Mouse (Mus musculus) neural tube, embryonic 11.5 days (tissue): ENCODE data around the gene Ip6k1. TPM values are rescaled to one million over a fixed set of nuclear protein-coding genes. Genes with fewer than 3 reads are reported as not detected.

ENCODE experiments used
- ATAC-seq: fragments of 200-750 bp; cut with Nextera tagmentation; 2 replicates; pipeline ENCODE4 v1.8.0; 2017; ENCODE audit warnings: moderate number of reproducible peaks, mild to moderate bottlenecking, moderate TSS enrichment, moderate library complexity; ENCODE audit not compliant: insufficient read depth, low FRiP score, low TSS enrichment
- DNase-seq: peaks from one replicate; pipeline ENCODE4 v3.0.0-alpha.2; 2015; ENCODE audit warnings: low spot score
- H3K27ac ChIP-seq: fragments of 300-500 bp; sonication (generic); 2 replicates; pipeline ENCODE4 v1.5.1; 2014; ENCODE audit warnings: low read depth, mild to moderate bottlenecking, low read length
- H3K27me3 ChIP-seq: fragments of 300-500 bp; sonication (generic); 2 replicates; pipeline ENCODE4 v1.6.1; 2014; ENCODE audit warnings: mild to moderate bottlenecking, low read length, mixed read lengths; ENCODE audit not compliant: control insufficient read depth, insufficient read depth
- H3K36me3 ChIP-seq: fragments of 300-500 bp; sonication (generic); 2 replicates; pipeline ENCODE4 v1.6.1; 2014; ENCODE audit warnings: mild to moderate bottlenecking, low read length, moderate library complexity, mixed read lengths; ENCODE audit not compliant: control insufficient read depth, insufficient read depth
- H3K4me1 ChIP-seq: fragments of 300-500 bp; sonication (generic); 2 replicates; pipeline ENCODE4 v1.6.1; 2014; ENCODE audit warnings: low read length, mixed read lengths; ENCODE audit not compliant: control insufficient read depth, insufficient read depth
- H3K4me2 ChIP-seq: fragments of 300-500 bp; sonication (generic); 2 replicates; pipeline ENCODE4 v1.6.1; 2014; ENCODE audit warnings: low read depth, mild to moderate bottlenecking, moderate library complexity
- H3K4me3 ChIP-seq: fragments of 300-500 bp; sonication (generic); 2 replicates; pipeline ENCODE4 v1.5.1; 2014; ENCODE audit warnings: low read depth, low read length
- H3K9ac ChIP-seq: fragments of 300-500 bp; sonication (generic); 2 replicates; pipeline ENCODE4 v1.6.1; 2014; ENCODE audit warnings: mild to moderate bottlenecking, low read length
- H3K9me3 ChIP-seq: fragments of 300-500 bp; sonication (generic); 2 replicates; pipeline ENCODE4 v1.6.1; 2016; ENCODE audit warnings: low read length; ENCODE audit not compliant: control insufficient read depth
- whole genome bisulfite sequencing: fragments of 180-500 bp; shearing (Covaris S2); extraction: QIAGEN DNeasy Blood & Tissue Kit; methylation state at CpG from one replicate; pipeline ENCODE4 v1.1.7; 2014; 5-methylcytosine and 5-hydroxymethylcytosine counted together
- polyA plus RNA-seq: library from polyadenylated mRNA; unstranded; fragments of >200 nt; fragmentation: Nextera tagmentation; extraction: Ambion mirVana; gene quantifications from 2 replicates; pipeline ENCODE4 v1.2.1, GENCODE M21; 2014

Gene Ip6k1
- polyA plus RNA-seq, 1 experiment from 2014 or later: 45.7 TPM

GRCm38 (mm10) chr9:107975399-107976386, 26.6 kb upstream of the Ip6k1 start, which contains the start of gene Uba7:
Gene Uba7, plus strand, starts transcription at chr9:107975505.
- 74% methylated on average over 12 of the region's 12 CpGs for WGBS
- ATAC-seq: no peak
- H3K9me3 ChIP-seq: no peaks in the 10 kb centered on the region
- H3K4me1 ChIP-seq: no peaks in the 10 kb centered on the region
- no peaks in the 10 kb centered on the region for H3K27me3 ChIP-seq
- H3K4me3 ChIP-seq: no peak within 1 kb of the TSS
- DNase-seq: no peak
- H3K4me2 ChIP-seq: no peak within 1 kb of the TSS
- H3K36me3 ChIP-seq: no peaks in the 10 kb centered on the region; the same call in 1 of the 2 replicates
- H3K27ac ChIP-seq: no peak within 1 kb of the TSS
- no peak within 1 kb of the TSS for H3K9ac ChIP-seq

GRCm38 (mm10) chr9:107978815-107979214, 23.5 kb upstream of the Ip6k1 start:
- DNase-seq: no peak
- H3K27me3 ChIP-seq: no peaks in the 10 kb centered on the region
- H3K27ac ChIP-seq: no peak overlapping the region
- ATAC-seq: no peak
- no peak overlapping the region for H3K4me2 ChIP-seq
- H3K36me3 ChIP-seq: no peaks in the 10 kb centered on the region; the same call in 1 of the 2 replicates
- 91% methylated on average over 12 of the region's 12 CpGs for WGBS
- H3K9me3 ChIP-seq: no peaks in the 10 kb centered on the region
- no peak overlapping the region for H3K9ac ChIP-seq
- H3K4me1 ChIP-seq: peaks cover 7% of the 10 kb centered on the region
- H3K4me3 ChIP-seq: no peak overlapping the region

- DNase-seq: peak; percentile 65
- no peak for ATAC-seq
- Histone ChIP-seq H3K9ac (peak overlapping the region; percentile 23), H3K9me3 (no peaks in the 10 kb centered on the region), H3K4me3 (peak overlapping the region; percentile 24), H3K27ac (peak overlapping the region; percentile 91), H3K36me3 (no peaks in the 10 kb centered on the region; the same call in 1 of the 2 replicates), H3K4me2 (peak overlapping the region; percentile 79), H3K27me3 (peaks cover 6% of the 10 kb centered on the region), H3K4me1 (peaks cover 13% of the 10 kb centered on the region)
- WGBS: 40% methylated on average over 6 of the region's 7 CpGs
Observed at GRCm38 (mm10) chr9:107981684-107982605, 20.4 kb upstream of the Ip6k1 start.

GRCm38 (mm10) chr9:107982681-107983346, 19.5 kb upstream of the Ip6k1 start, which contains the start of gene Gm20661:
Gene Gm20661, plus strand, starts transcription at chr9:107983058.
- Histone ChIP-seq H3K27me3 (peaks cover 6% of the 10 kb centered on the region), H3K36me3 (no peaks in the 10 kb centered on the region; the same call in 1 of the 2 replicates), H3K9me3 (no peaks in the 10 kb centered on the region), H3K4me1 (peaks cover 13% of the 10 kb centered on the region), H3K4me2 (peak within 1 kb of the TSS; percentile 79), H3K4me3 (peak within 1 kb of the TSS; percentile 66), H3K9ac (peak within 1 kb of the TSS; percentile 37), H3K27ac (peak within 1 kb of the TSS; percentile 91)
- WGBS: 39% methylated on average over 14 of the region's 14 CpGs
- peak; percentile 78 for DNase-seq
- no peak for ATAC-seq

GRCm38 (mm10) chr9:107983421-107983890, 18.8 kb upstream of the Ip6k1 start:
- Histone ChIP-seq H3K9ac (peak overlapping the region; percentile 37; the same call in 1 of the 2 replicates), H3K9me3 (no peaks in the 10 kb centered on the region), H3K4me1 (peaks cover 13% of the 10 kb centered on the region), H3K27me3 (peaks cover 6% of the 10 kb centered on the region), H3K4me2 (peak overlapping the region; percentile 79), H3K36me3 (no peaks in the 10 kb centered on the region; the same call in 1 of the 2 replicates), H3K27ac (peak overlapping the region; percentile 91), H3K4me3 (peak overlapping the region; percentile 66)
- ATAC-seq: no peak
- DNase-seq: peak; percentile 72
- WGBS: 27% methylated on average over 4 of the region's 4 CpGs

- Histone ChIP-seq H3K36me3 (no peaks in the 10 kb centered on the region; the same call in 1 of the 2 replicates), H3K27ac (peak overlapping the region; percentile 91), H3K4me3 (peak overlapping the region; percentile 66), H3K27me3 (peaks cover 6% of the 10 kb centered on the region), H3K9me3 (no peaks in the 10 kb centered on the region), H3K4me1 (peaks cover 13% of the 10 kb centered on the region), H3K4me2 (peak overlapping the region; percentile 79), H3K9ac (peak overlapping the region; percentile 65)
- WGBS: 61% methylated on average over 19 of the region's 19 CpGs
- DNase-seq: no peak
- no peak for ATAC-seq
Observed at GRCm38 (mm10) chr9:107984052-107984753, 18.1 kb upstream of the Ip6k1 start.

GRCm38 (mm10) chr9:107984754-107985055, 17.6 kb upstream of the Ip6k1 start:
- Histone ChIP-seq H3K9ac (peak overlapping the region; percentile 65), H3K36me3 (no peaks in the 10 kb centered on the region; the same call in 1 of the 2 replicates), H3K27me3 (peaks cover 6% of the 10 kb centered on the region), H3K4me1 (peaks cover 13% of the 10 kb centered on the region), H3K27ac (peak overlapping the region; percentile 91; the same call in 1 of the 2 replicates), H3K9me3 (no peaks in the 10 kb centered on the region), H3K4me3 (peak overlapping the region; percentile 66), H3K4me2 (peak overlapping the region; percentile 79)
- ATAC-seq (no peak), DNase-seq (no peak)
- WGBS: 64% methylated on average over 9 of the region's 9 CpGs
